ENCODE assay signal across 13 mouse cellular contexts in the genomic region with DNA sequence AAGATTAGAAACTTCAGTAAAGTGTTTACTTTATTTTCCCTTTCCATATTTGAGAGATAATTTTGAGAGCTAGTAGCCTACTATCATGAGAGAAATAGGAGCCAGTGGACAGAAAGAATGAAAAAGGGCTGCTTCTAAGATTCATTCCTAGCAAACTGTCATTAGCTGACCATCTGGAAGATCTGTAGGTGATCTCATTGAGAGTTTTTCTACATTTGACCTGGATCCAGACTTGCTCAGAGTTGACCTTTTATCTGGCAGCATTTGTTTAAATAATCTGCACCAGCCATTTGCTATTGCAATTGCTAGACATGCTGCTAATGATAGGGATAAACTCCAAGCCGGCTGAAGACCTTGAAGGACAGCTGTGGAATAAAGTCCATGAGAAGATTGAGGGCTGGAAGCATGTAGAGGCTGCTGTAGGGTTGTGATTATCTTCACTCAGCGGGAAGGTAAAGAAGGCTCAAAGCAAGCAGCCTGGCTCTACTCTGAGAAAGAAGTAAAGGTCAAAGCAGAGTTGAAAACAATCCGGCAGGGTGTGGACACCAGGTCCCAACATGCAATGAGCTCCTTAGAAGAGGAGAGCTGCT.
"Had no signal": no experiment of that assay in that cellular context is flagged by ENCODE, and none has a peak within 500 bp of the region (broad histone marks: within the 10 kb centered on the region; RNA-seq: fewer than 3 reads in every experiment).

No protein-coding gene starts in this region.

- H3K4me1 ChIP-seq: limb, embryonic 12.5 days; liver, embryonic 13.5 days; lung, embryonic 15.5 days had no signal

- DNase-seq: kidney, adult 8-10 months; kidney, postnatal 36 days; liver; liver, embryonic 13.5 days; liver, postnatal 0 days; midbrain, embryonic 14.5 days; right cerebral cortex, postnatal 4 days; spleen, adult 18-20 months; thymus, adult 18-20 months; thymus, postnatal 25 days had no signal

- H3K27ac ChIP-seq: limb, embryonic 12.5 days; liver, embryonic 13.5 days; lung, embryonic 15.5 days had no signal

- H3K27me3 ChIP-seq: limb, embryonic 12.5 days; liver, embryonic 13.5 days; lung, embryonic 15.5 days had no signal

- H3K4me3 ChIP-seq: limb, embryonic 12.5 days; liver, embryonic 13.5 days; lung, embryonic 15.5 days; myocyte had no signal
